Mouse (Mus musculus) adipocyte (in vitro differentiated cells): Measurements from ENCODE around the gene Zcchc7.
A peak's percentile ranks its signal among the peaks of the same experiment; 100 is the strongest.

Source experiments
- DNase-seq: peaks from one replicate; pipeline ENCODE4 v3.0.0-alpha.2; 2016; ENCODE audit warnings: low spot score

The Zcchc7 gene

DNA sequence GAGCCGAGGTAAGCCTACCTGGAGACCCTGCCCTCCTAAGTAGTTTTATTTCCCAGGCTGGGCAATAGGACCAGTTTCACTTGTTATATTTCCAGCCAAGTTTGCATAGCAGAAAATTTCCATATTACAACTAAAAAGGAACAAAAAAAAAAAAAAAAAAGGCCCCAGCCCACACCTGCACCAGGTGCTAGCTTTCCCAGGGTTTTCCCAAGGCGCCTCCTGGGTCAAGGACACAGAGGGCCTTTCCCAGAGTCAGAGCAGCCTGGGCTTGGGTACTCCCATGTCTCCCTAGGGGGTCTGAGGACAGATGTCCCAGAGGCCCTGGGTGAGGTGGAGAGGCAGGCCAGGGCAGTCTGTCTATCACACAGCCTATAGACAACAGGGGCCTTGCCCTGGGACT, 209.5 kb downstream of the Zcchc7 start:
- DNase-seq: no peak

- no peak for DNase-seq
Observed at GRCm38 (mm10) chr4:44965736-44966135, 210.1 kb downstream of the Zcchc7 start.

DNA sequence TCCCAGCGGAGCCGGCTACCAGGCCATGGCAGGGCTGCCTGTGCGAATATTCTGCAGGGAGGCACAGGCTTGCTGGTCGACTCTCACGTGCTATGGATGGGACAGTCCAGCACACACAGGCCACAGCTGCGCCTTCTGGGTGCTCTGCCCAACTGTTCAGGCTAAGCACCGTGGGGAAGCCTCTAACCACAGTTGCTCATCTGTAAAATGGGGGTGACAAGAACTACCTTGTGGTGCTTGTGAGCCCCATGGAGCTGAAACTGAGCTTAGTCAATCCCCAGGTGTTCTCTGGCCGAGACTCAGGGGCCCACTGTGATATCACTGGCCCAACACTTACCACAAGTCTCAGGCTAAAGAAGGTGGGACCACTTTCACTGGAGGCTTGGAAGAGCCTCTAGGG, 211.7 kb downstream of the Zcchc7 start:
- no peak for DNase-seq

DNA sequence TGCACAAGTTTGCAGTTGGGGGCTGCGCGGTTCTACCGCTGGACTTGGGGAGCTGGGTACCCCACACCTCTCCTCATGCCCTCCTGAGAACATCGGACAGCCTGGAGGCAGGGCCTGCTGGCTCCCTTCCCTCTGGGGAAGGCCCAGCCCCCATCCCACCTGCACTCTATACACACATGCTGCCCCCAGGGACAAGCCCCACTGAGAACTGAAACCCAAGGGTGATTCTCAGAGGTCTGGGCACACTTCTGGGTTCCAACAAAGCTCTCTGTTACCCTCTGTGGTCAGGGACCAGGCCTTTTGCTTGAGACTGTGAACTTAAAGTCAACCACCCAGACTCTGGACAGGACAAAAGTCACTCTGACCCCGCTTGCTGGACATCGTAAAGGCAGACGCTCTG, 214.4 kb downstream of the Zcchc7 start:
- no peak for DNase-seq

DNA sequence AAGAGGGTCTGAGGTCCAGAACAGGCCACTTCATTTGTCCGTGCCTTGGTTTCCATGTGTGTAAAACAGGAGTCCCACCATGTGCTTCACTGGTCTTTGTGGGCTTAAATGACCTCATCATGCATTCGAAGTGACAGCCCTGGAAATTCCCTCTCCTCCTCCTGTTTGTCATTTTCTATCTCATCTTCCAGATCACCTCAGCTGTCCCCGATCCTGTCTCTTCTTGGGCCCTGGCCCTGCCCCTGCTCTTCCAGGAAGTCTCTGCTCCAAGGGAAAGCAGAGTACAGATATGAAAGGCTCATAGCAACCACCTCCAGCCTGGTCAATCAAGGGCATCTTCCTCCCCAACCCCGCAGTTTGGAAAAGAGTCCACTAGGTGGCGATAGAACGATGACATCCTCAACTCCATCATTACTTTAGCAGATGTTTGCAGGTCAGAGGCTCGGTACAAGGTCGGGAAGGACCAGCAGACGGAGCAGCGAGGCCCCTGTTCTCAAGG, 215.0 kb downstream of the Zcchc7 start:
- DNase-seq: peak; percentile 74

- DNase-seq: peak; percentile 96
Observed at GRCm38 (mm10) chr4:44973450-44973849, 217.8 kb downstream of the Zcchc7 start.

DNA sequence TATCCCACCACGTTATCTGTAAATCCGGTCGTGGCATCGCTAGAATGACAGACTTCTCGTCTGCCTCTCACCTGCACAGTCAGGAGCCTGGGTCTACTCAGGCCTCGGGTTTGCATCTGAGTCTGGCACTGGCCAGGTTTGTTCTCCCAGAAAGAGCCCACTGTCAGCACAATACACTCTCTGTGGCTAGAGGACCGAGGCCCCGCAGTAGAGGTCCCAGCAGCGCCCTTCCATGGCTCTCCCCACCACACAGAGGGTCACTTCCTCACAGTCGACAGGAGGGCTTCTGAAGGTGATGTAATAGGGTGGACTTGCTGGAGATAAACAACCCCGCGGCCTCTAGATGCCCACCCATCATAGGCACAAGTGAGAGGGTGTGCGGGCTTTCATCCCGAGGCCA, 218.2 kb downstream of the Zcchc7 start:
- DNase-seq: no peak

DNA sequence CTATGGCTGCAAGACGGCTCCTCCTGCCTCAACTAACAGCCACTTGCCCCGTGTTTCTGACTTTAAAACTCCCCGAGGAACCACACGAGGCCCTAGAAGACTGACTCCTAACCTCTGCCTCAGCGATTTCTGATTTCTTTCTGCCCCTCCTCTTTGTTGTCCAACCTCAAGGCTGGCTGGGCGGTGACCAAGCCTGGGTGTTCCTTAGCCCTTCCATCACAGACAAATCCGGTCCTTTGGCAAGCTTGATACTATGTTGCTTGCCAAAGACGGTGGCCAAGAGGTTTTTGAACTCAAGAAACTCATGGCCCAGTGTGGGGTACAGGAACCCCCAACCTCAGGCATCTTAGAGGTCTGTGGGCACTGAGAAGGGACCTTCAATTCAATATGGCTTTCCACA, 218.7 kb downstream of the Zcchc7 start:
- peak; percentile 87 for DNase-seq

- no peak for DNase-seq
Observed at GRCm38 (mm10) chr4:44976026-44976615, 220.4 kb downstream of the Zcchc7 start.

DNA sequence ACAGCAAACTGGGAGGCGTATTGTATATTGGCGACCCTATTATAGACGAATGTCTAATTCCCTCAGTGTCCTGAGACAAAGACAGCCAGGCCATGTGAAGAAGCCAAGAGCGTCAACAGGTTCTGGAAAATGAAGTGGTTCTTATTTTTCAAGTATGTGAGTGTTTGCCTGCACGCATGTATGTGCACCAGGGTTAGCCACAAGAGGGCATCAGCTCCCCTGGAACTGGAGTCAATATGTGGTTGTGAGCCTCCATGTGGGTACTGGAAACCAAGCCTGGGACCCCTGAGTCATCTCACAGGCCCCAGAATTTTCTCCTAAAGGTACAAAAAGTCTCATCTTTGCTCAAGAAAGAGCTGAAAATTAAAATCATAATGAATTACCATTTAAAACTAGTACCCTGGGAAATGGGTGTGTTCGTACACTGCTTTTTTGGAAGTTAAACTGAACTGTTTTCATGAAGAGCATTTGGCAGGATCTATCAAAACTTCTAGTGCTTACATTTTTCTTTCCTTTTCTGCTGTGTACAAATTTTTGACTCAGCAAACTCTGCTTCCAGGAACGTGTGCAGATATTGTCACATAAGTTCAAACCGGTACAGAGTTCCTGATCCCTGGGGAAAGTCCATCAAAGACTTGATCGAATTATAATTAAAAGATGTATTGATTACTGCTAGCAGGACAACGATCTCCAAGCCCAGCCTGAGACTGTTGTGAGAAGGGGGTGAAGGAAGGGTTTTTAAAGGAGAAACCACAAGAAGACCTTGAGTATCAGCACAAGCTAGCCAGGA, 221.4 kb downstream of the Zcchc7 start:
- DNase-seq: no peak

DNA sequence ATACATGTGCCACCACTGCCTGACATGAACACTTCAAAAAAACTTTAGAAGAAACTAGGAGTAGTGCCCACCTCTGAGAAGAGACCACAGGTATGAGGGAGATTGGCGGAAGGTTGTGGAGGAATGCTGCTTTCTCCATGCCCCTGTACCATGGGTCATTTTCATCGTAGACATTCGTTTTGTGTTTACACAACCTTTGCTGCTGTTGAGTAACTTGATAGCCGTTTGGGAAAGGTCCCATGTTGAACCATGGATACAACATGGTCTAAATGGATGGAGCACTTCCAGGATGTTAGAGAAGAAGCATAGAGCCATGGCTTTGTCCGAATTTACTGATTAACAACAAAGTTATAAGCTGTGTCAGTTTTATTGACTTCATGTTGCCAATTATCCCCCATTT, 222.5 kb downstream of the Zcchc7 start:
- no peak for DNase-seq

GRCm38 (mm10) chr4:44979794-44980338, 224.2 kb downstream of the Zcchc7 start:
- peak; percentile 60 for DNase-seq

- DNase-seq: peak; percentile 90
Observed at GRCm38 (mm10) chr4:44981280-44981973, 225.8 kb downstream of the Zcchc7 start, which contains the start of gene Grhpr. TSS of gene Grhpr (plus strand) at chr4:44981395.
